Mouse (Mus musculus): ENCODE measurements around the gene Utp14b.

DNA sequence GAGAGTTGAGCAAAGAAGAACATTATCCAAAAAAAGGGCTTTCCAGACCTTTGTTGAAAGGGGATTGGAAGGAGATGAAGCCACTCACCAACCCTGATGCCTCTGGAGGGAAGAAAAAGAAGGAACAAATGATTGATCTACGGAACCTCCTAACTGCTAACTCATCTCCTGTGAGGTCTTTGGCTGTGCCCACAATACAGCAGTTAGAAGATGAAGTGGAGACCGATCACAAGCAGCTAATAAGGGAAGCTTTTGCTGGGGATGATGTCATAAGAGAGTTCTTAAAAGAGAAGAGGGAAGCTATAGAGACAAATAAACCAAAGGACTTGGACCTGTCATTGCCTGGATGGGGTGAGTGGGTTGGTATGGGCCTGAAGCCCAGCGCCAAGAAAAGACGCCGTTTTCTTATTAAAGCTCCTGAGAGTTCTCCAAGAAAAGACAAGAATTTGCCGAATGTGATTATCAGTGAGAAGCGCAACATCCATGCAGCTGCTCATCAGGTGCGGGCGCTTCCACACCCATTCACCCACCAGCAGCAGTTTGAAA lies 8.2 kb downstream of the Utp14b start:
- no peak for TF ChIP-seq CTCF (IDR thresholded peaks at IDR 0.05; ENCODE audit: low read depth, low read length)
- TF ChIP-seq TAL1 (conservative IDR thresholded peaks at IDR 0.05; ENCODE audit: low read depth, low read length) = no peak
- no peak for TF ChIP-seq GATA2 (IDR thresholded peaks at IDR 0.05; ENCODE audit: borderline replicate concordance, low read depth, low read length)
- TF ChIP-seq POLR2AphosphoS5 (IDR thresholded peaks at IDR 0.05; ENCODE audit: insufficient replicate concordance, low read depth, low read length) = no peak

All from G1E (cell line).